Mouse (Mus musculus) forebrain, postnatal 0 days (tissue): ENCODE data around the gene Tbx15. TPM values are rescaled to one million over a fixed set of nuclear protein-coding genes. Genes with fewer than 3 reads are reported as not detected.

Source experiments
- ATAC-seq: fragments of 200-750 bp; cut with Nextera tagmentation; 2 replicates; pipeline ENCODE4 v1.8.0; 2017; ENCODE audit warnings: mild to moderate bottlenecking, moderate library complexity
- DNase-seq: peaks from one replicate; pipeline ENCODE4 v3.0.0-alpha.2; 2015
- H3K27ac ChIP-seq: fragments of 300-500 bp; sonication (generic); 2 replicates; pipeline ENCODE4 v1.5.1; 2014; ENCODE audit warnings: low read depth, mild to moderate bottlenecking, antibody characterized with exemption, low read length, moderate library complexity, mixed read lengths
- H3K27me3 ChIP-seq: fragments of 300-500 bp; sonication (generic); 2 replicates; pipeline ENCODE4 v1.6.1; 2014; ENCODE audit warnings: mild to moderate bottlenecking, low read length, mixed read lengths; ENCODE audit not compliant: insufficient read depth
- H3K36me3 ChIP-seq: fragments of 300-500 bp; sonication (generic); 2 replicates; pipeline ENCODE4 v1.6.1; 2014; ENCODE audit warnings: mild to moderate bottlenecking, moderate library complexity; ENCODE audit not compliant: insufficient read depth
- H3K4me1 ChIP-seq: fragments of 300-500 bp; sonication (generic); 2 replicates; pipeline ENCODE4 v1.6.1; 2014; ENCODE audit warnings: antibody characterized with exemption; ENCODE audit not compliant: insufficient read depth
- H3K4me2 ChIP-seq: fragments of 300-500 bp; sonication (generic); 2 replicates; pipeline ENCODE4 v1.6.1; 2014; ENCODE audit warnings: low read depth, mild to moderate bottlenecking, moderate library complexity
- H3K4me3 ChIP-seq: fragments of 300-500 bp; sonication (generic); 2 replicates; pipeline ENCODE4 v1.5.1; 2014; ENCODE audit warnings: low read depth, low read length, mixed read lengths
- H3K9ac ChIP-seq: fragments of 300-500 bp; sonication (generic); 2 replicates; pipeline ENCODE4 v1.6.1; 2014; ENCODE audit warnings: mild to moderate bottlenecking
- H3K9me3 ChIP-seq: fragments of 300-500 bp; sonication (generic); 2 replicates; pipeline ENCODE4 v1.6.1; 2016; ENCODE audit warnings: low read length
- CTCF ChIP-seq: sonication (generic); IDR thresholded peaks from 2 replicates; pipeline ENCODE4 v1.5.1; 2016; ENCODE audit warnings: antibody characterized with exemption, control low read depth, low read depth
- WGBS: fragments of 180-500 bp; shearing (Covaris S2); extraction: QIAGEN DNeasy Blood & Tissue Kit; methylation state at CpG from one replicate; pipeline ENCODE4 v1.1.7; 2014; 5-methylcytosine and 5-hydroxymethylcytosine counted together
- polyA plus RNA-seq: library from polyadenylated mRNA; unstranded; fragments of >200 nt; fragmentation: Nextera tagmentation; extraction: Ambion mirVana; gene quantifications from 2 replicates; pipeline ENCODE4 v1.2.1, GENCODE M21; 2015
- total RNA-seq: library from RNA; depleted of rRNA; stranded (reverse); fragments of >200 nt; gene quantifications from 2 replicates; pipeline ENCODE4 v1.2.3, GENCODE M21; 2014

Tbx15 gene
- total and polyA plus RNA-seq, 2 experiments from 2014 or later: 0.67 to 5.6 TPM

DNA sequence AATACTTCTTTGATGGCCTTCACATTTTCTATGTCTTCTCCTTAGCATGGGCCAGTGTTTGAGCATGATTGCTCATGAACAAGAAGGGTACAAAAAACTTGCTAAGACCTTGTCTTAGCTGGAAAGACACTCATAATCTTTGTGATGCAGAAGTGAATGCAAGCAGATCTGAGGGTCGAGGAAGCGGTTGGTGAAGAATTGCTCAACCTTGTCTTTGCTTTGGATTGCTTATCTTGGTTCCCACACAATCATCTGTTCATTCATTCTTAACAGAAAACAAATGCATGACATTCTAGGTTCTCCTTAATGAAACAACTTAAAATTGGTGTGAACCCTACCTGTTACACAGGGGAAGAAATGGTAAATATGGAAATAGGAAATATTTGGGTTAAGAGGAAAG, 82.2 kb downstream of the Tbx15 start:
- 93% methylated on average over 2 of the region's 2 CpGs for whole genome bisulfite sequencing
- TF ChIP-seq CTCF: no peak
- no peak for ATAC-seq
- Histone ChIP-seq H3K4me2 (no peak overlapping the region), H3K4me1 (no peaks in the 10 kb centered on the region), H3K27me3 (no peaks in the 10 kb centered on the region), H3K9me3 (no peaks in the 10 kb centered on the region), H3K36me3 (no peaks in the 10 kb centered on the region), H3K9ac (no peak overlapping the region), H3K4me3 (no peak overlapping the region), H3K27ac (no peak overlapping the region)
- no peak for DNase-seq

DNA sequence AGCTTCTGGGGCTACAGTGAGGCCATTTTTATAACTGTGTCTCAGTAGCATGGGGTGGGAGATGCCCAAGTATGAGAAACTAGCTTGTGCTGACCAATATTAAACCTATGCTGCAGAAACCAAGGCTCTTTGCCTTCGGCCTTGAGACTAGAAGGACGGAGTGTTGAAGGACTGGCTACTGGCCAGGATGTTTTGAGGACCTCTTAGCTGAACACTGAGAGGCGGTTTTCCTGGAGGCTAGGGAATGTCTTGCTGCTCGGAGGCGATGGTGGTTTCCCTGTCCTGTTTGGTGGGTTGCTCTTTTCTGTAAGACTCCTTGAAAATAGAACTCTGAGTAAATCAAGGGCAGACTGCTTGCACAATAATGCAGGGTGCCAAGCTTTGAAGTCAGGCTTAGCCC, 89.1 kb downstream of the Tbx15 start:
- Histone ChIP-seq H3K4me3 (no peak overlapping the region), H3K9me3 (no peaks in the 10 kb centered on the region), H3K4me2 (no peak overlapping the region), H3K36me3 (no peaks in the 10 kb centered on the region), H3K9ac (no peak overlapping the region), H3K27me3 (no peaks in the 10 kb centered on the region), H3K4me1 (no peaks in the 10 kb centered on the region), H3K27ac (no peak overlapping the region)
- no peak for DNase-seq
- 76% methylated on average over 5 of the region's 5 CpGs for WGBS
- no peak for TF ChIP-seq CTCF
- ATAC-seq: no peak

DNA sequence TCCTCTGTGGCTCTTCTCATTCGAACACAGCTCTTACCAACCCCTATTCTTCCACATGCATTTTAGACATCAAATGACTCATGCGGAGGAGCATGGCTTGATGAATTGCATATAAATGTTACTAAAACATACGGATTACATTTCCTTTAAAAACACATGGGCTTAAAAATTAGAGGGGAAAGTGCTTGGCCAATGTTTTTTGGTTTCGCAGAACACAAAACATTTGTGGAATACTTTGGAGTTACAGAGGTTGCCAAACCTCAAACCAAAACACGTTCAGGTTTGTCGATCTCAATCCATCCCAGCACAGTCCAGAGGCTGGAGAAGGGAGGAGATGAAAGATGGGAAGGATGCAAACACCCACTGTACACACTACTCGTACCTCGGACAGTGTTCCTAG, 90.9 kb downstream of the Tbx15 start:
- Histone ChIP-seq H3K9me3 (no peaks in the 10 kb centered on the region), H3K27ac (no peak overlapping the region), H3K9ac (no peak overlapping the region), H3K4me2 (no peak overlapping the region), H3K36me3 (no peaks in the 10 kb centered on the region), H3K4me3 (no peak overlapping the region), H3K27me3 (no peaks in the 10 kb centered on the region), H3K4me1 (no peaks in the 10 kb centered on the region)
- no peak for DNase-seq
- 90% methylated on average over 8 of the region's 8 CpGs for WGBS
- no peak for ATAC-seq
- no peak for TF ChIP-seq CTCF

DNA sequence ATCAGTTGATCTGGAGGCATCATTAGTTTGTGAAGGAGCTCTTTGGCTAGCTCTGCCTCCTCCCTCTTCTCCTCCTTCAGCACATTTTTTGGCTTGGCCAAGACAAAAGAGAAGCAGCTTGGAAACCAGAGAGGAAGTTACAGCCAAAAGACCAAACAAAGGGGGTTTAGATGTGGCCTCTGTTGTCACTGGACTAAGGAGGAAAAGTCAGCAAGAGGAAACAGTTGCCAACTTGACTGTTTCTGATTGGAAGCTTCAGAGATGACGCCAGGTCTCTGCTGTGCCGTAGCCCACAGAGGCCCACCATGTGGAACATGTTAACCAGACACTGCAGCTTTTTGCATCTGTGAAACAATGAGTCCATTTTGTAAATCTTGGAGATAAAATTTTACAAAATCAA, 96.7 kb downstream of the Tbx15 start:
- no peaks in the 10 kb centered on the region for H3K9me3 ChIP-seq
- no peak overlapping the region for H3K4me3 ChIP-seq
- H3K4me1 ChIP-seq: no peaks in the 10 kb centered on the region
- no peak for ATAC-seq
- 80% methylated on average over 2 of the region's 2 CpGs for whole genome bisulfite sequencing
- no peak overlapping the region for H3K9ac ChIP-seq
- no peak overlapping the region for H3K4me2 ChIP-seq
- H3K36me3 ChIP-seq: no peaks in the 10 kb centered on the region
- no peak for DNase-seq
- H3K27ac ChIP-seq: no peak overlapping the region
- TF ChIP-seq CTCF: no peak
- no peaks in the 10 kb centered on the region for H3K27me3 ChIP-seq

DNA sequence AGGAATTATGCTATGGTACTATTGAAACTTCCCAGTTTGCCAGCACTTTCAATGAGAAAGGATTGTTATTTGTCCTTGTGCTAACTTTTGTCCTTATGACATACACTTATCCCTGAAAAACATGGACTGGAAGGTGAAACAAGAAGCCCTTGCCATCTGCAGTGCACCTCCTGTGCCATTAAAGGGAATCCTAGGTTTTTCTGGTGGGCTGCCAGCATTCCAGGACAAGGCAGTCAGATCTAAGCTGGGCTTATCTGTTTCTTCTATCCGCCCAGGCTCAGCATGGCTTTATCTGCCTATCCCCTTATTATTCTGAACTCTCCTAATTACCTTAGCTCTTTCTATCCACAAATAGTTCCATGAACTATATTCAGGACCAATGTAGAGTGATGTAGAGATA, 98.6 kb downstream of the Tbx15 start:
- Histone ChIP-seq H3K4me2 (no peak overlapping the region), H3K4me3 (no peak overlapping the region), H3K9ac (no peak overlapping the region), H3K27me3 (no peaks in the 10 kb centered on the region), H3K4me1 (no peaks in the 10 kb centered on the region), H3K9me3 (no peaks in the 10 kb centered on the region), H3K36me3 (no peaks in the 10 kb centered on the region), H3K27ac (no peak overlapping the region)
- TF ChIP-seq CTCF: no peak
- DNase-seq: no peak
- WGBS: 47% methylated on average over 1 of the region's 1 CpGs
- no peak for ATAC-seq

DNA sequence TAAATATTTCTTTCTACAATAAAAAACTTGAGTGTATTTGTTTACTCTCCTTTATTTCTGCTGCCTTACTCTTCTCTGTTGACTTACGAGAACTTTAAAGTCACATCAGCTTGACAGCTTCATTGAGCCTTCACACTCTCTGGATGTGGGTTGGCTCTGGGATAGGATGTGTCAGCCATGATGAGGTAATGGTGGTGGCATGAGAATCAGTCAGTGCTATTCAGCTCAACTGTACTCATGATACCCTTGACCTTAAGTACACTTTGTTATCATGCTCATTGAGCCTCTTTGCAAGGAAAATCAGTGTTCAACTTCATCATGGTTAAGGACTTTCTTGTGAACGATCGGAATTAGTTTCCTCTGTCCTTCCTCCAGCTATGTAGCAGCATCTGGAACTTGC, 99.8 kb downstream of the Tbx15 start:
- ATAC-seq: no peak
- WGBS: 85% methylated on average over 3 of the region's 3 CpGs
- H3K4me1 ChIP-seq: no peaks in the 10 kb centered on the region

DNA sequence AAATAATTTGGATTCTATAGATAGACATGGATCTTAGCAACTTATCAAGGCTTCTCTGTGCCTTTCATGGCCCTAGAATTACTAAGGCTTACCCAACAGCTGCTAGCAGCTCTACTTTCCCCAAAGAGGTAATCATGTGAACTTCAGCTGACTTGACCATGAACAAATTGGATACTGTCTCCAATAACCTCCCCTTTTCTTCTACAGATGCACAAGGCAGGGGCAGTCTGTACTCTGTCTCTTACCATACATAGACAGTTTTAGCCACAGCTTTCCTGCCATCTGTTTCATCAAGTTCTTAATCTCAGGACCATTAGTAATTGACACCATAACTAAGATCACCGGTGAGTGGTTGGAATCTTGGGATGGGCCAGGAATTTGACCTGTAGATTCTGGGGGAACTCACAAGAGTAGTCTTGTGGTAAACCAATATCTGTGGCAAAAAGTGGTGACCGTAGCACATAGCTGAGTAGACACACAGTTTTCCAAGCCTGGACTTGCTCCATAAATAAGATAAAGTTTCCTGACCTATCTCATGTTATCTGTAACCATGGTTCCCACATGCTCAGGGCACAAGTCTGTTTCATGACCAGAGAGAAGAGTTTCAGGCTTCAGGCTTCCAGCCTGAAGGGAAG, 139.6 kb downstream of the Tbx15 start:
- no peak for ATAC-seq
- Histone ChIP-seq H3K9ac (no peak overlapping the region), H3K9me3 (no peaks in the 10 kb centered on the region), H3K4me1 (no peaks in the 10 kb centered on the region), H3K36me3 (no peaks in the 10 kb centered on the region), H3K4me3 (no peak overlapping the region), H3K27me3 (no peaks in the 10 kb centered on the region), H3K27ac (no peak overlapping the region), H3K4me2 (no peak overlapping the region)
- 98% methylated on average over 2 of the region's 2 CpGs for WGBS
- TF ChIP-seq CTCF: no peak
- no peak for DNase-seq

More for the DNA sequence above, 99.8 kb downstream of the Tbx15 start:
- H3K36me3 ChIP-seq: no peaks in the 10 kb centered on the region
- no peak overlapping the region for H3K4me3 ChIP-seq
- no peak for TF ChIP-seq CTCF
- no peaks in the 10 kb centered on the region for H3K9me3 ChIP-seq
- H3K4me2 ChIP-seq: no peak overlapping the region
- no peaks in the 10 kb centered on the region for H3K27me3 ChIP-seq
- no peak overlapping the region for H3K27ac ChIP-seq
- H3K9ac ChIP-seq: no peak overlapping the region
- DNase-seq: no peak
